27 mouse cellular contexts compared by ENCODE assay signal in genomic region chr5:50751358-50751757, GRCm38 (mm10).
DNase-seq lines count a peak whose midpoint lies in the region; ATAC-seq and TF ChIP-seq lines count a peak whose summit lies in the region.
"Had no signal": no experiment of that assay in that cellular context is flagged by ENCODE, and none has a peak within 500 bp of the region (broad histone marks: within the 10 kb centered on the region; RNA-seq: fewer than 3 reads in every experiment).

No protein-coding gene starts in this region.

- H3K27me3 ChIP-seq in embryonic facial prominence, embryonic 14.5 days (replicated peaks; ENCODE audit: control insufficient read depth, insufficient read depth, low read length), result no peaks in the 10 kb centered on the region
- H3K27me3 ChIP-seq in embryonic facial prominence, embryonic 10.5 days (replicated peaks; ENCODE audit: low read depth, poor library complexity, severe bottlenecking), result no peaks in the 10 kb centered on the region
- no peaks in the 10 kb centered on the region for H3K27me3 ChIP-seq in midbrain, embryonic 14.5 days (ENCODE audit: control insufficient read depth, insufficient read depth, low read length)
- no peaks in the 10 kb centered on the region for H3K27me3 ChIP-seq in midbrain, postnatal 0 days (ENCODE audit: insufficient read depth, low read length)
- no peaks in the 10 kb centered on the region for H3K27me3 ChIP-seq in neural tube, embryonic 14.5 days (ENCODE audit: control insufficient read depth, insufficient read depth, low read length)
- H3K27me3 ChIP-seq in hindbrain, embryonic 11.5 days (ENCODE audit: control insufficient read depth, insufficient read depth, low read length), result no peaks in the 10 kb centered on the region
- H3K27me3 ChIP-seq: CH12.LX; embryonic facial prominence, embryonic 12.5 days; forebrain, embryonic 13.5 days; hindbrain, embryonic 13.5 days had no signal

- H3K9me3 ChIP-seq in embryonic facial prominence, embryonic 14.5 days (ENCODE audit: control insufficient read depth, low read length), result no peaks in the 10 kb centered on the region
- no peaks in the 10 kb centered on the region for H3K9me3 ChIP-seq in embryonic facial prominence, embryonic 10.5 days
- no peaks in the 10 kb centered on the region; the same call in 1 of the 2 replicates for H3K9me3 ChIP-seq in midbrain, embryonic 14.5 days (ENCODE audit: control insufficient read depth, low read length)
- H3K9me3 ChIP-seq in midbrain, postnatal 0 days (ENCODE audit: low read length), result no peaks in the 10 kb centered on the region
- no peaks in the 10 kb centered on the region for H3K9me3 ChIP-seq in neural tube, embryonic 14.5 days (ENCODE audit: control insufficient read depth, low read length)
- H3K9me3 ChIP-seq in hindbrain, embryonic 11.5 days (ENCODE audit: control insufficient read depth, low read length), result no peaks in the 10 kb centered on the region
- H3K9me3 ChIP-seq: embryonic facial prominence, embryonic 12.5 days; forebrain, embryonic 13.5 days; G1E; hindbrain, embryonic 13.5 days had no signal

- no peaks in the 10 kb centered on the region for H3K36me3 ChIP-seq in embryonic facial prominence, embryonic 14.5 days (ENCODE audit: control insufficient read depth, insufficient read depth, low read length)
- H3K36me3 ChIP-seq in embryonic facial prominence, embryonic 10.5 days (replicated peaks), result no peaks in the 10 kb centered on the region
- H3K36me3 ChIP-seq in midbrain, embryonic 14.5 days (ENCODE audit: control insufficient read depth, insufficient read depth, low read length), result no peaks in the 10 kb centered on the region
- no peaks in the 10 kb centered on the region for H3K36me3 ChIP-seq in midbrain, postnatal 0 days (ENCODE audit: insufficient read depth, low read length)
- H3K36me3 ChIP-seq in neural tube, embryonic 14.5 days (ENCODE audit: control insufficient read depth, insufficient read depth, low read length), result no peaks in the 10 kb centered on the region
- H3K36me3 ChIP-seq in hindbrain, embryonic 11.5 days (ENCODE audit: control insufficient read depth, insufficient read depth, low read length), result no peaks in the 10 kb centered on the region
- H3K36me3 ChIP-seq: embryonic facial prominence, embryonic 12.5 days; G1E; hindbrain, embryonic 13.5 days had no signal

- TF ChIP-seq POLR2A in brain, embryonic 14.5 days (IDR thresholded peaks at IDR 0.05; ENCODE audit: borderline replicate concordance, extremely low read depth, insufficient read depth, insufficient read length, poor library complexity, severe bottlenecking), result no peak

- H3K4me2 ChIP-seq in embryonic facial prominence, embryonic 14.5 days (ENCODE audit: low read depth, low read length), result no peak overlapping the region
- no peak overlapping the region for H3K4me2 ChIP-seq in midbrain, embryonic 14.5 days (ENCODE audit: low read length)
- H3K4me2 ChIP-seq in midbrain, postnatal 0 days (ENCODE audit: low read depth, low read length, poor library complexity, severe bottlenecking), result no peak overlapping the region
- no peak overlapping the region for H3K4me2 ChIP-seq in neural tube, embryonic 14.5 days (ENCODE audit: low read depth, low read length)
- no peak overlapping the region for H3K4me2 ChIP-seq in hindbrain, embryonic 11.5 days (replicated peaks; ENCODE audit: low read depth, low read length)
- H3K4me2 ChIP-seq: embryonic facial prominence, embryonic 12.5 days; forebrain, embryonic 13.5 days; heart, embryonic 11.5 days; hindbrain, embryonic 13.5 days had no signal

- H3K27ac ChIP-seq in embryonic facial prominence, embryonic 14.5 days (replicated peaks; ENCODE audit: low read depth, low read length), result no peak overlapping the region
- no peak overlapping the region for H3K27ac ChIP-seq in embryonic facial prominence, embryonic 10.5 days (replicated peaks)
- no peak overlapping the region for H3K27ac ChIP-seq in midbrain, embryonic 14.5 days (replicated peaks; ENCODE audit: low read depth, low read length)
- no peak overlapping the region for H3K27ac ChIP-seq in midbrain, postnatal 0 days (ENCODE audit: low read depth, low read length)
- H3K27ac ChIP-seq in neural tube, embryonic 14.5 days (ENCODE audit: low read depth, low read length), result no peak overlapping the region
- no peak overlapping the region for H3K27ac ChIP-seq in hindbrain, embryonic 11.5 days (ENCODE audit: low read depth, low read length)
- H3K27ac ChIP-seq: embryonic facial prominence, embryonic 12.5 days; forebrain, embryonic 13.5 days; hindbrain, embryonic 13.5 days had no signal

- no peak overlapping the region for H3K9ac ChIP-seq in embryonic facial prominence, embryonic 14.5 days (ENCODE audit: low read depth, low read length)
- no peak overlapping the region for H3K9ac ChIP-seq in midbrain, embryonic 14.5 days (replicated peaks; ENCODE audit: low read length)
- no peak overlapping the region for H3K9ac ChIP-seq in midbrain, postnatal 0 days (replicated peaks; ENCODE audit: low read length, poor library complexity, severe bottlenecking)
- no peak overlapping the region for H3K9ac ChIP-seq in neural tube, embryonic 14.5 days (replicated peaks; ENCODE audit: low read depth, low read length)
- H3K9ac ChIP-seq in hindbrain, embryonic 11.5 days (ENCODE audit: low read depth, low read length), result no peak overlapping the region
- H3K9ac ChIP-seq: embryonic facial prominence, embryonic 12.5 days; forebrain, embryonic 13.5 days; hindbrain, embryonic 13.5 days had no signal

- DNase-seq in embryonic facial prominence, embryonic 14.5 days (ENCODE audit: low spot score), result peak; percentile 13
- DNase-seq in embryonic facial prominence, embryonic 10.5 days (ENCODE audit: low spot score), result no peak
- DNase-seq in midbrain, embryonic 14.5 days, result peak; percentile 9
- DNase-seq in midbrain, postnatal 0 days (ENCODE audit: low spot score), result no peak
- DNase-seq in brain, embryonic 14.5 days (ENCODE audit: low read depth), result peak; percentile 25
- no peak for DNase-seq in heart, adult 11 months
- no peak for DNase-seq in hindbrain, embryonic 11.5 days (ENCODE audit: low spot score)
- DNase-seq: adrenal gland, postnatal 10 days; adrenal gland, postnatal 36 days; B cell, adult 2 months; cerebellum, adult 11 months; cerebellum, adult 2 months; cerebellum, adult 9-11 months; cerebellum, postnatal 25 days; gastrocnemius, postnatal 10 days; gastrocnemius, postnatal 36 days had no signal

- WGBS in embryonic facial prominence, embryonic 14.5 days, result 52% methylated on average over 3 of the region's 3 CpGs
- WGBS in embryonic facial prominence, embryonic 10.5 days, result 53% methylated on average over 3 of the region's 3 CpGs
- 48% methylated on average over 3 of the region's 3 CpGs for WGBS in midbrain, embryonic 14.5 days
- 42% methylated on average over 3 of the region's 3 CpGs for WGBS in midbrain, postnatal 0 days
- 14% methylated on average over 3 of the region's 3 CpGs for WGBS in neural tube, embryonic 14.5 days
- 61% methylated on average over 3 of the region's 3 CpGs for WGBS in hindbrain, embryonic 11.5 days

- no peaks in the 10 kb centered on the region for H3K4me1 ChIP-seq in embryonic facial prominence, embryonic 14.5 days (ENCODE audit: control insufficient read depth, insufficient read depth, low read length)
- H3K4me1 ChIP-seq in embryonic facial prominence, embryonic 10.5 days, result no peaks in the 10 kb centered on the region
- H3K4me1 ChIP-seq in midbrain, embryonic 14.5 days (ENCODE audit: control insufficient read depth, insufficient read depth, low read length), result no peaks in the 10 kb centered on the region
- H3K4me1 ChIP-seq in midbrain, postnatal 0 days (ENCODE audit: insufficient read depth, low read length), result no peaks in the 10 kb centered on the region
- H3K4me1 ChIP-seq in neural tube, embryonic 14.5 days (ENCODE audit: control insufficient read depth, insufficient read depth, low read length), result no peaks in the 10 kb centered on the region
- no peaks in the 10 kb centered on the region for H3K4me1 ChIP-seq in hindbrain, embryonic 11.5 days (replicated peaks; ENCODE audit: control insufficient read depth, insufficient read depth, low read length)
- H3K4me1 ChIP-seq: embryonic facial prominence, embryonic 12.5 days; forebrain, embryonic 13.5 days; hindbrain, embryonic 13.5 days had no signal

- no peak for TF ChIP-seq CTCF in midbrain, postnatal 0 days (IDR thresholded peaks at IDR 0.05)
- no peak for TF ChIP-seq CTCF in brain, embryonic 14.5 days (IDR thresholded peaks at IDR 0.05; ENCODE audit: borderline replicate concordance, extremely low read depth, insufficient read depth, insufficient read length)

- ATAC-seq in embryonic facial prominence, embryonic 14.5 days (ENCODE audit: low read depth), result peak; percentile 77; the same call in 1 of the 2 replicates
- peak; percentile 40; the same call in 1 of the 2 replicates for ATAC-seq in midbrain, embryonic 14.5 days (ENCODE audit: low FRiP score, low TSS enrichment)
- no peak for ATAC-seq in midbrain, postnatal 0 days (ENCODE audit: low FRiP score)
- peak; percentile 75 for ATAC-seq in neural tube, embryonic 14.5 days (ENCODE audit: low read depth)
- no peak for ATAC-seq in hindbrain, embryonic 11.5 days (ENCODE audit: low FRiP score)
- ATAC-seq: forebrain, embryonic 13.5 days; forebrain, embryonic 16.5 days; hindbrain, embryonic 16.5 days; Patski had no signal

- H3K4me3 ChIP-seq in embryonic facial prominence, embryonic 14.5 days (ENCODE audit: low read depth, low read length), result no peak overlapping the region
- no peak overlapping the region for H3K4me3 ChIP-seq in embryonic facial prominence, embryonic 10.5 days
- H3K4me3 ChIP-seq in midbrain, embryonic 14.5 days (replicated peaks; ENCODE audit: low read depth, low read length), result no peak overlapping the region
- H3K4me3 ChIP-seq in midbrain, postnatal 0 days (ENCODE audit: low read depth, low read length), result no peak overlapping the region
- no peak overlapping the region for H3K4me3 ChIP-seq in neural tube, embryonic 14.5 days (ENCODE audit: low read depth, low read length)
- H3K4me3 ChIP-seq in hindbrain, embryonic 11.5 days (ENCODE audit: low read depth, low read length), result no peak overlapping the region
- H3K4me3 ChIP-seq: embryonic facial prominence, embryonic 12.5 days; erythroblast, embryonic 14.5 days; forebrain, embryonic 13.5 days; hindbrain, embryonic 13.5 days had no signal

Comparison
In these comparisons a context has a peak if more than half of its experiments do, and no peak if none do; other contexts are left out.
1. ATAC-seq: peak in embryonic facial prominence, embryonic 14.5 days (single experiment), midbrain, embryonic 14.5 days (single experiment) and neural tube, embryonic 14.5 days (single experiment); none in midbrain, postnatal 0 days (single experiment) and hindbrain, embryonic 11.5 days (single experiment).
2. DNase-seq: peak in embryonic facial prominence, embryonic 14.5 days (single experiment), midbrain, embryonic 14.5 days (single experiment) and brain, embryonic 14.5 days (single experiment); none in embryonic facial prominence, embryonic 10.5 days (single experiment), midbrain, postnatal 0 days (single experiment), heart, adult 11 months (single experiment) and hindbrain, embryonic 11.5 days (single experiment).